Mouse (Mus musculus) stomach, postnatal 0 days (tissue): Measurements from ENCODE around the gene Sprn.

Source experiments
- CTCF ChIP-seq: IDR thresholded peaks from 2 replicates; pipeline ENCODE4 v1.5.1; 2016; ENCODE audit warnings: antibody characterized with exemption, low read depth, mild to moderate bottlenecking, moderate library complexity
- EP300 ChIP-seq: optimal IDR thresholded peaks from 2 replicates; pipeline ENCODE3; 2016; ENCODE audit warnings: antibody characterized with exemption

- TF ChIP-seq CTCF = peak; percentile 63
- no peak for TF ChIP-seq EP300
Observed at GRCm38 (mm10) chr7:140188391-140189328, 34.0 kb upstream of the Sprn start.
